Mouse (Mus musculus) CH12.LX (cell line): ENCODE results near the gene Tnfrsf21. TPM values are rescaled to one million over a fixed set of nuclear protein-coding genes. Genes with fewer than 3 reads are reported as not detected.

Experiments used
- DNase-seq: peaks from one replicate; pipeline ENCODE4 v3.0.0-alpha.2; 2013; ENCODE audit errors: extremely low read depth
- H3K27ac ChIP-seq: 2 replicates; pipeline ENCODE4 v1.5.1; 2012; ENCODE audit warnings: low read depth, mild to moderate bottlenecking, control low read depth, moderate library complexity; ENCODE audit not compliant: insufficient read depth
- H3K27me3 ChIP-seq: replicated peaks from 2 replicates; pipeline ENCODE3; 2012; ENCODE audit warnings: inconsistent platforms
- H3K36me3 ChIP-seq, 2 experiments: replicated peaks in 1 of 2; 2 replicates each; pipeline versions ENCODE3 to v1.6.1; 2012; ENCODE audit warnings: inconsistent platforms in 1 of 2, low read length in 1 of 2, mild to moderate bottlenecking in 1 of 2, mixed read lengths in 1 of 2, moderate library complexity in 1 of 2; ENCODE audit not compliant: control insufficient read depth in 1 of 2, insufficient read depth in 1 of 2
- H3K4me1 ChIP-seq, 2 experiments: 2 replicates each; pipeline ENCODE4 v1.6.1; 2012; ENCODE audit warnings: inconsistent platforms in 1 of 2, moderate library complexity in 1 of 2; ENCODE audit not compliant: insufficient read depth in 2 of 2, control insufficient read depth in 1 of 2
- H3K4me2 ChIP-seq: 2 replicates; pipeline ENCODE4 v1.6.1; 2012; ENCODE audit warnings: low read depth, mild to moderate bottlenecking, control low read depth; ENCODE audit not compliant: poor library complexity, insufficient read depth, severe bottlenecking
- H3K4me3 ChIP-seq, 3 experiments: fragments of 150-350 bp in 1 of 3; sonication (generic) in 1 of 3; replicated peaks in 1 of 3; 2 replicates each; pipeline versions ENCODE3 to v1.5.1; 2011 to 2012; ENCODE audit warnings: low read depth in 2 of 3, low read length in 2 of 3, mild to moderate bottlenecking in 2 of 3, moderate library complexity in 2 of 3, control low read depth in 1 of 3, improper control_type of control experiment in 1 of 3, inconsistent platforms in 1 of 3, mixed read lengths in 1 of 3; ENCODE audit not compliant: poor library complexity in 1 of 3
- H3K79me2 ChIP-seq: replicated peaks from 2 replicates; pipeline ENCODE4 v1.6.1; 2012; ENCODE audit warnings: mild to moderate bottlenecking, moderate library complexity; ENCODE audit not compliant: control insufficient read depth, poor library complexity, insufficient read depth, severe bottlenecking; ENCODE audit errors: extremely low read depth
- H3K9ac ChIP-seq: 2 replicates; pipeline ENCODE4 v1.6.1; 2012; ENCODE audit warnings: low read depth, mild to moderate bottlenecking, control low read depth, moderate library complexity; ENCODE audit not compliant: insufficient read depth
- H3K9me3 ChIP-seq: replicated peaks from 2 replicates; pipeline ENCODE3; 2012; ENCODE audit warnings: low read length, inconsistent platforms, mixed read lengths
- BHLHE40 ChIP-seq: IDR thresholded peaks from 2 replicates; pipeline ENCODE4 v1.6.1; 2011; ENCODE audit warnings: mild to moderate bottlenecking, low read depth, low read length, improper control_type of control experiment
- CHD1 ChIP-seq: IDR thresholded peaks from 2 replicates; pipeline ENCODE4 v1.6.1; 2012; ENCODE audit warnings: low read depth, low read length, improper control_type of control experiment, inconsistent platforms
- CHD2 ChIP-seq: IDR thresholded peaks from 2 replicates; pipeline ENCODE4 v1.6.1; 2011; ENCODE audit warnings: low read length, improper control_type of control experiment
- CTCF ChIP-seq, 2 experiments: IDR thresholded peaks in 1 of 2; conservative IDR thresholded peaks in 1 of 2; 2 replicates each; pipeline ENCODE4 v1.5.1; 2011 to 2012; ENCODE audit warnings: low read depth in 2 of 2, low read length in 2 of 2, improper control_type of control experiment in 1 of 2, inconsistent platforms in 1 of 2, mild to moderate bottlenecking in 1 of 2, moderate library complexity in 1 of 2
- E2F4 ChIP-seq: IDR thresholded peaks from 2 replicates; pipeline ENCODE4 v1.6.1; 2011; ENCODE audit warnings: low read depth, low read length, improper control_type of control experiment; ENCODE audit not compliant: insufficient replicate concordance
- ELF1 ChIP-seq: IDR thresholded peaks from 2 replicates; pipeline ENCODE4 v1.6.1; 2014; ENCODE audit warnings: low read depth, mild to moderate bottlenecking, inconsistent platforms, low read length, improper control_type of control experiment
- ETS1 ChIP-seq: conservative IDR thresholded peaks from 2 replicates; pipeline ENCODE4 v1.6.1; 2012; ENCODE audit warnings: low read depth, mild to moderate bottlenecking, inconsistent platforms, low read length, improper control_type of control experiment, moderate library complexity
- GABPA ChIP-seq: IDR thresholded peaks from 2 replicates; pipeline ENCODE4 v1.6.1; 2012; ENCODE audit warnings: low read depth, low read length, improper control_type of control experiment, inconsistent platforms; ENCODE audit not compliant: insufficient replicate concordance
- IRF4 ChIP-seq: IDR thresholded peaks from 2 replicates; pipeline ENCODE4 v1.6.1; 2014; ENCODE audit warnings: low read depth, mild to moderate bottlenecking, inconsistent platforms, low read length, improper control_type of control experiment
- KAT2A ChIP-seq: IDR thresholded peaks from 2 replicates; pipeline ENCODE4 v1.6.1; 2012; ENCODE audit warnings: low read length, improper control_type of control experiment, inconsistent platforms; ENCODE audit not compliant: insufficient replicate concordance
- MAX ChIP-seq: IDR thresholded peaks from 2 replicates; pipeline ENCODE4 v1.6.1; 2011; ENCODE audit warnings: low read length, improper control_type of control experiment
- MEF2A ChIP-seq: IDR thresholded peaks from 2 replicates; pipeline ENCODE4 v1.6.1; 2014; ENCODE audit warnings: low read depth, mild to moderate bottlenecking, inconsistent platforms, low read length, improper control_type of control experiment, borderline replicate concordance
- NRF1 ChIP-seq: IDR thresholded peaks from 2 replicates; pipeline ENCODE4 v1.6.1; 2014; ENCODE audit warnings: low read depth, mild to moderate bottlenecking, inconsistent platforms, low read length, improper control_type of control experiment, moderate library complexity
- POLR2AphosphoS2 ChIP-seq: IDR thresholded peaks from 2 replicates; pipeline ENCODE4 v1.6.1; 2011; ENCODE audit warnings: low read depth, low read length, improper control_type of control experiment
- RCOR1 ChIP-seq: conservative IDR thresholded peaks from 2 replicates; pipeline ENCODE4 v1.6.1; 2012; ENCODE audit warnings: low read depth, mild to moderate bottlenecking, inconsistent platforms, low read length, improper control_type of control experiment
- SIN3A ChIP-seq: IDR thresholded peaks from 2 replicates; pipeline ENCODE4 v1.6.1; 2012; ENCODE audit warnings: low read length, improper control_type of control experiment, inconsistent platforms
- TBP ChIP-seq: conservative IDR thresholded peaks from 2 replicates; pipeline ENCODE4 v1.6.1; 2011; ENCODE audit warnings: low read depth, low read length, improper control_type of control experiment
- TCF12 ChIP-seq: IDR thresholded peaks from 2 replicates; pipeline ENCODE4 v1.6.1; 2014; ENCODE audit warnings: low read depth, mild to moderate bottlenecking, inconsistent platforms, low read length, improper control_type of control experiment
- UBTF ChIP-seq: IDR thresholded peaks from 2 replicates; pipeline ENCODE4 v1.6.1; 2012; ENCODE audit warnings: low read depth, mild to moderate bottlenecking, inconsistent platforms, low read length, improper control_type of control experiment, moderate library complexity
- ZKSCAN1 ChIP-seq: IDR thresholded peaks from 2 replicates; pipeline ENCODE4 v1.6.1; 2012; ENCODE audit warnings: low read depth, inconsistent platforms, low read length, improper control_type of control experiment, borderline replicate concordance
- ZMIZ1 ChIP-seq: IDR thresholded peaks from 2 replicates; pipeline ENCODE4 v1.6.1; 2012; ENCODE audit warnings: low read depth, mild to moderate bottlenecking, inconsistent platforms, low read length, improper control_type of control experiment
- ZNF384 ChIP-seq: IDR thresholded peaks from 2 replicates; pipeline ENCODE4 v1.6.1; 2012; ENCODE audit warnings: low read depth, low read length, improper control_type of control experiment, inconsistent platforms
- dilution Hi-C: fragments of 300-500 bp; cut with MboI; formaldehyde crosslinking; loops from 2 replicates; pipeline ENCODE4 v1.14.3; 2020; ENCODE audit warnings: low sequenced_read_pairs; ENCODE audit not compliant: extremely low pct_unique_long_range_greater_than_20kb, extremely low pct_ligation_motif_present
- in situ Hi-C: fragments of 300-500 bp; cut with MboI; formaldehyde crosslinking; loops from 3 replicates; pipeline ENCODE4 v1.14.3; 2019; ENCODE audit warnings: low sequenced_read_pairs, low pct_ligation_motif_present, low pct_unique_long_range_greater_than_20kb, mixed read lengths
- polyA plus RNA-seq: library from polyadenylated mRNA; unstranded; fragments of >175 nt; gene quantifications from 2 replicates; pipeline ENCODE4 v1.2.1, GENCODE M21; 2012; ENCODE audit warnings: low read depth; ENCODE audit not compliant: insufficient read length
- total RNA-seq, 2 experiments: library from RNA; depleted of rRNA; stranded (reverse); fragments of 300-350 nt in 1 of 2; fragments of >200 nt in 1 of 2; gene quantifications; 2 replicates each; pipeline ENCODE4 v1.2.3; 2012 to 2014

Tnfrsf21 gene
- total and polyA plus RNA-seq, 3 experiments, result 0.10 TPM; not detected in 2

DNA sequence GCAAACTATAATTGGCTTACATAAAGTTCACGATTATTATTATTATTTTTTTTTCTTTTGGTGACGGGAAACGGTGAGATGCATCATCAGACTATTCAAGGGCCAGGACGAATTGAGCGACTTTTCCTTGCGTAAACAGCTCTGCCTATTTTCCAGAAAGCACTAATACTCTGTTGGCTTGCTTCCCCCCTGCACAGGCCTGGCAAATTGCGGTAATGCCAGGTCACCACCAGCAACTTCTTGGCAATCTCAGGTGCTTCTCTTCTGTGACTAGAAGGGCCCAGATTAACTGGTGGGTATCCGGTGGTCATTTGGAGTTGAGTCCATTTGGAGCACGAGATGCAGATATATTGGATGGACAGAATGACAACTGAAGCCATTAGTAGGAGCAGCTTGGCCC is 5.7 kb downstream of the Tnfrsf21 start:
- Histone ChIP-seq H3K9me3 (peaks cover 24% of the 10 kb centered on the region), H3K9ac (no peak overlapping the region), H3K4me1 (no peaks in the 10 kb centered on the region), H3K27ac (no peak overlapping the region), H3K4me2 (no peak overlapping the region), H3K79me2 (no peaks in the 10 kb centered on the region), H3K27me3 (no peaks in the 10 kb centered on the region), H3K36me3 (no peaks in the 10 kb centered on the region), H3K4me3 (no peak overlapping the region)
- DNase-seq, result no peak
- in situ Hi-C loops, result loop anchor here (25.0 kb wide), 1 partner anchor 215 kb away; no protein-coding TSS in a partner anchor
- TF ChIP-seq GABPA, result no peak
- TF ChIP-seq TBP, result no peak
- TF ChIP-seq POLR2AphosphoS2, result no peak
- no peak for TF ChIP-seq CTCF (conservative IDR thresholded peaks at IDR 0.05 in 1 of 2, IDR thresholded peaks at IDR 0.05 in 1 of 2; ENCODE audit: low read depth in 2 of 2, low read length in 2 of 2)
- no peak for TF ChIP-seq IRF4
- no peak for TF ChIP-seq RCOR1
- TF ChIP-seq BHLHE40, result no peak
- TF ChIP-seq MEF2A, result no peak
- no peak for TF ChIP-seq SIN3A
- no peak for TF ChIP-seq ELF1
- TF ChIP-seq ZKSCAN1, result no peak
- no peak for TF ChIP-seq KAT2A
- no peak for TF ChIP-seq ETS1
- TF ChIP-seq ZMIZ1, result no peak
- no peak for TF ChIP-seq CHD1
- no peak for TF ChIP-seq CHD2
- dilution Hi-C loops, result no loop called here

- no peaks in the 10 kb centered on the region for H3K4me1 ChIP-seq
- H3K4me2 ChIP-seq, result no peak overlapping the region
- DNase-seq, result no peak
- no peak overlapping the region for H3K9ac ChIP-seq
- dilution Hi-C loops, result no loop called here
- in situ Hi-C loops, result loop anchor here (25.0 kb wide), 1 partner anchor 214 kb away; no protein-coding TSS in a partner anchor
- no peak overlapping the region for H3K4me3 ChIP-seq
- no peak overlapping the region for H3K27ac ChIP-seq
- TF ChIP-seq ZNF384, result no peak
- no peak for TF ChIP-seq MAX
- TF ChIP-seq E2F4, result no peak
- no peak for TF ChIP-seq ELF1
- TF ChIP-seq BHLHE40, result no peak
- no peak for TF ChIP-seq UBTF
- TF ChIP-seq ZMIZ1, result no peak
- TF ChIP-seq TCF12, result no peak
- no peak for TF ChIP-seq GABPA
- no peak for TF ChIP-seq KAT2A
- no peak for TF ChIP-seq NRF1
- no peaks in the 10 kb centered on the region for H3K36me3 ChIP-seq
- H3K9me3 ChIP-seq, result peaks cover 23% of the 10 kb centered on the region
- H3K27me3 ChIP-seq, result no peaks in the 10 kb centered on the region
- H3K79me2 ChIP-seq, result no peaks in the 10 kb centered on the region
Observed at GRCm38 (mm10) chr17:43023637-43024217, 7.4 kb downstream of the Tnfrsf21 start.
